Mouse (Mus musculus) ES-Bruce4 (cell line): ENCODE data around the gene Fbxw10.

Source experiments
- CTCF ChIP-seq: IDR thresholded peaks from one replicate; pipeline ENCODE4 v1.8.1; 2011; ENCODE audit warnings: low read depth, low read length
- EP300 ChIP-seq: IDR thresholded peaks from 2 replicates; pipeline ENCODE4 v1.6.1; 2011; ENCODE audit warnings: low read depth, low read length; ENCODE audit not compliant: insufficient read depth
- POLR2A ChIP-seq: IDR thresholded peaks from one replicate; pipeline ENCODE4 v1.8.1; 2011; ENCODE audit warnings: low read length; ENCODE audit not compliant: insufficient read depth

DNA sequence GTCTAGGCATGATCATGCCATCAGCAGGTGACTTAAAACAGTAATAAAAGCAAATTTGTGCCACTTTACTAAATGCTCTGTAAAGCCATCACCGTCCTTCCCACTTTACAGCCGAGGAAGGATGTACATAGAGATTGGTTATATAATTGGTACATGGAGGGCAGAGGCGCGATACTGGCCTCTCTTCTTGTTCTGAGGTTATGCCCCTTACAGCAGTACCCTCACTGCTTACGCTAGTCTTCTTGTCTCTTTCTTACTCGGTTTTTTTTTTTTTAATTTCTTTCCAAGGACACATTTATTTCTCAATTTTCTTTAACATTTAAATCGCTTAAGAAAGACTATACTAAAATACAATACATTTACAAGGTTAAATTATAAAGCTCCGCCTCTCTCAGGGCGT, 31.9 kb downstream of the Fbxw10 start:
- no peak for TF ChIP-seq POLR2A
- no peak for TF ChIP-seq CTCF
- TF ChIP-seq EP300: no peak
